Mouse (Mus musculus) brain, embryonic 18.5 days (tissue): ENCODE results near the gene Sdhb.

Experiments
- DNase-seq: peaks from one replicate; pipeline ENCODE4 v3.0.0-alpha.2; 2012; ENCODE audit warnings: low read depth, low spot score

Gene Sdhb

GRCm38 (mm10) chr4:141014114-141014513, 53.1 kb downstream of the Sdhb start:
- no peak for DNase-seq

- no peak for DNase-seq
These were observed 53.9 kb downstream of the Sdhb start for GRCm38 (mm10) chr4:141014856-141015255.

- no peak for DNase-seq
These were observed 54.4 kb downstream of the Sdhb start for GRCm38 (mm10) chr4:141015356-141015755.

GRCm38 (mm10) chr4:141016311-141016710, 55.3 kb downstream of the Sdhb start:
- no peak for DNase-seq

- DNase-seq, result no peak
These were observed 56.8 kb downstream of the Sdhb start for GRCm38 (mm10) chr4:141017657-141018436.

- DNase-seq, result no peak
These were observed 59.2 kb downstream of the Sdhb start for GRCm38 (mm10) chr4:141020220-141020619.

- peak; percentile 58 for DNase-seq
These were observed 60.0 kb downstream of the Sdhb start for GRCm38 (mm10) chr4:141020811-141021613.

GRCm38 (mm10) chr4:141021614-141021929, 60.6 kb downstream of the Sdhb start:
- no peak for DNase-seq

GRCm38 (mm10) chr4:141024052-141024451, 63.0 kb downstream of the Sdhb start:
- no peak for DNase-seq

GRCm38 (mm10) chr4:141024992-141025391, 64.0 kb downstream of the Sdhb start:
- DNase-seq, result no peak
